Mouse (Mus musculus) CD8-positive naive resting alpha-beta T cell, adult 2 months (primary cell): ENCODE results near the gene 2610507B11Rik.

ENCODE experiments used
- DNase-seq, 2 experiments: peaks; one replicate each; pipeline ENCODE4 v3.0.0; 2022; ENCODE audit warnings: low read depth in 2 of 2, low spot score in 2 of 2

The 2610507B11Rik gene

GRCm38 (mm10) chr11:78337040-78337439 lies 75.5 kb downstream of the 2610507B11Rik start:
- no peak for DNase-seq
